29 mouse cellular contexts compared by ENCODE assay signal in the genomic region with DNA sequence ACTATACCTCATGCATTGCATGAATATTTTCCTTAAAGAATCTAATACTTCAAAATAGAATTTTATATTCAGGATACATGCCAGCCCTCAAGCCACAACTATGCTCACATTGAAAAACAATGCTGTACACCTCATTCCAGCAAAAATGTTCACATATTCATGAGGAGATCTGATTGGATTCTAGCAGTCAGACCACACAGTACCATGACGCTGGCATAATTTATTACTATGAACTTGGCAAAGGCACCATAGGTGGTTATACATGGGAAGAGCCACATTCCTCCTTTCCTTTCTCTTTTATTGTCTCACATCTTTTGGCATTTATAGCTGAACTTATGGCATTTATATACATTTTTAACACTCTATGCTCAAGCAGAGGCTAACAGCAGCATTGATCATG.
A peak's percentile ranks its signal among the peaks of the same experiment; 100 is the strongest.
DNase-seq lines count a peak whose midpoint lies in the region; ATAC-seq lines count a peak whose summit lies in the region.
"Had no signal": no experiment of that assay in that cellular context is flagged by ENCODE, and none has a peak within 500 bp of the region (broad histone marks: within the 10 kb centered on the region; RNA-seq: fewer than 3 reads in every experiment).

No protein-coding gene starts in this region.

- no peak overlapping the region for H3K4me2 ChIP-seq in embryonic facial prominence, embryonic 14.5 days (ENCODE audit: low read depth, low read length)
- H3K4me2 ChIP-seq: embryonic facial prominence, embryonic 15.5 days; forebrain, embryonic 13.5 days; heart, embryonic 12.5 days; heart, embryonic 15.5 days; hindbrain, embryonic 13.5 days; intestine, embryonic 15.5 days had no signal

- DNase-seq in embryonic facial prominence, embryonic 14.5 days (ENCODE audit: low spot score), result peak; percentile 31
- DNase-seq in embryonic facial prominence, embryonic 10.5 days (ENCODE audit: low spot score), result no peak
- DNase-seq in Muller cell, postnatal 12 days (ENCODE audit: inconsistent ontology term), result peak; percentile 71
- peak; percentile 4 for DNase-seq in mesoderm, embryonic 11.5 days (ENCODE audit: low read depth, low spot score)
- no peak for DNase-seq in lung, postnatal 4 days
- DNase-seq in forebrain, embryonic 10.5 days (ENCODE audit: extremely low spot score, low spot score), result no peak
- DNase-seq: adrenal gland, postnatal 14 days; cerebellum, adult 11-12 months; cerebellum, adult 8-10 months; cerebellum, postnatal 10 days; cerebellum, postnatal 36 days; embryo, embryonic 11 days; gastrocnemius, postnatal 10 days; gastrocnemius, postnatal 36 days; heart, postnatal 10 days; heart, postnatal 36 days; kidney, adult 11 months had no signal

- H3K27me3 ChIP-seq in embryonic facial prominence, embryonic 14.5 days (replicated peaks; ENCODE audit: control insufficient read depth, insufficient read depth, low read length), result no peaks in the 10 kb centered on the region
- no peaks in the 10 kb centered on the region for H3K27me3 ChIP-seq in embryonic facial prominence, embryonic 10.5 days (replicated peaks; ENCODE audit: low read depth, poor library complexity, severe bottlenecking)
- H3K27me3 ChIP-seq in forebrain, embryonic 10.5 days (ENCODE audit: poor library complexity, severe bottlenecking), result no peaks in the 10 kb centered on the region
- H3K27me3 ChIP-seq: embryonic facial prominence, embryonic 15.5 days; forebrain, embryonic 13.5 days; heart, embryonic 12.5 days; heart, embryonic 15.5 days; hindbrain, embryonic 13.5 days; intestine, embryonic 15.5 days; Patski had no signal

- WGBS in embryonic facial prominence, embryonic 14.5 days, result 50% methylated on average over 1 of the region's 1 CpGs
- WGBS in embryonic facial prominence, embryonic 10.5 days, result 95% methylated on average over 1 of the region's 1 CpGs
- WGBS in forebrain, embryonic 10.5 days, result 89% methylated on average over 1 of the region's 1 CpGs

- no peaks in the 10 kb centered on the region for H3K4me1 ChIP-seq in embryonic facial prominence, embryonic 14.5 days (ENCODE audit: control insufficient read depth, insufficient read depth, low read length)
- no peaks in the 10 kb centered on the region for H3K4me1 ChIP-seq in embryonic facial prominence, embryonic 10.5 days
- no peaks in the 10 kb centered on the region for H3K4me1 ChIP-seq in forebrain, embryonic 10.5 days
- H3K4me1 ChIP-seq: embryonic facial prominence, embryonic 15.5 days; forebrain, embryonic 13.5 days; heart, embryonic 12.5 days; heart, embryonic 15.5 days; hindbrain, embryonic 10.5 days; hindbrain, embryonic 13.5 days; intestine, embryonic 15.5 days had no signal

- H3K9me3 ChIP-seq in embryonic facial prominence, embryonic 14.5 days (ENCODE audit: control insufficient read depth, low read length), result no peaks in the 10 kb centered on the region
- H3K9me3 ChIP-seq in embryonic facial prominence, embryonic 10.5 days, result no peaks in the 10 kb centered on the region
- H3K9me3 ChIP-seq in forebrain, embryonic 10.5 days, result no peaks in the 10 kb centered on the region
- H3K9me3 ChIP-seq: embryonic facial prominence, embryonic 15.5 days; forebrain, embryonic 13.5 days; heart, embryonic 12.5 days; heart, embryonic 15.5 days; hindbrain, embryonic 10.5 days; hindbrain, embryonic 13.5 days; intestine, embryonic 15.5 days had no signal

- no peak overlapping the region for H3K4me3 ChIP-seq in embryonic facial prominence, embryonic 14.5 days (ENCODE audit: low read depth, low read length)
- H3K4me3 ChIP-seq in embryonic facial prominence, embryonic 10.5 days, result no peak overlapping the region
- H3K4me3 ChIP-seq in forebrain, embryonic 10.5 days, result no peak overlapping the region
- H3K4me3 ChIP-seq: embryonic facial prominence, embryonic 15.5 days; erythroblast, embryonic 14.5 days; forebrain, embryonic 13.5 days; heart, embryonic 12.5 days; heart, embryonic 15.5 days; hindbrain, embryonic 10.5 days; hindbrain, embryonic 13.5 days; intestine, embryonic 15.5 days had no signal

- no peak for ATAC-seq in embryonic facial prominence, embryonic 14.5 days (ENCODE audit: low read depth)
- ATAC-seq: CD4-positive, CD25-positive, alpha-beta regulatory T cell, adult 4 months; forebrain, embryonic 13.5 days; forebrain, embryonic 16.5 days; hindbrain, embryonic 16.5 days; intestine, embryonic 15.5 days; Patski had no signal

- H3K36me3 ChIP-seq in embryonic facial prominence, embryonic 14.5 days (ENCODE audit: control insufficient read depth, insufficient read depth, low read length), result no peaks in the 10 kb centered on the region
- H3K36me3 ChIP-seq in embryonic facial prominence, embryonic 10.5 days (replicated peaks), result no peaks in the 10 kb centered on the region
- H3K36me3 ChIP-seq in forebrain, embryonic 10.5 days (replicated peaks), result no peaks in the 10 kb centered on the region
- H3K36me3 ChIP-seq: embryonic facial prominence, embryonic 15.5 days; heart, embryonic 12.5 days; heart, embryonic 15.5 days; hindbrain, embryonic 10.5 days; hindbrain, embryonic 13.5 days; intestine, embryonic 15.5 days had no signal

- no peak overlapping the region for H3K27ac ChIP-seq in embryonic facial prominence, embryonic 14.5 days (replicated peaks; ENCODE audit: low read depth, low read length)
- no peak overlapping the region for H3K27ac ChIP-seq in embryonic facial prominence, embryonic 10.5 days (replicated peaks)
- no peak overlapping the region for H3K27ac ChIP-seq in forebrain, embryonic 10.5 days
- H3K27ac ChIP-seq: embryonic facial prominence, embryonic 15.5 days; forebrain, embryonic 13.5 days; heart, embryonic 15.5 days; hindbrain, embryonic 10.5 days; hindbrain, embryonic 13.5 days; intestine, embryonic 15.5 days had no signal

- no peak overlapping the region for H3K9ac ChIP-seq in embryonic facial prominence, embryonic 14.5 days (ENCODE audit: low read depth, low read length)
- H3K9ac ChIP-seq: embryonic facial prominence, embryonic 15.5 days; forebrain, embryonic 13.5 days; heart, embryonic 12.5 days; heart, embryonic 15.5 days; hindbrain, embryonic 13.5 days; intestine, embryonic 15.5 days had no signal

Comparison
In these comparisons a context has a peak if more than half of its experiments do, and no peak if none do; other contexts are left out.
1. DNase-seq: peak in embryonic facial prominence, embryonic 14.5 days (single experiment), Muller cell, postnatal 12 days (single experiment) and mesoderm, embryonic 11.5 days (single experiment); none in embryonic facial prominence, embryonic 10.5 days (single experiment), lung, postnatal 4 days (0 of 2) and forebrain, embryonic 10.5 days (single experiment).